Mouse (Mus musculus) hindlimb bud, embryonic 11.5 days (tissue): Measurements from ENCODE around the gene Bin2.

Source experiments
- DNase-seq: peaks from one replicate; pipeline ENCODE4 v3.0.0-alpha.2; 2012; ENCODE audit warnings: low read depth, low spot score; ENCODE audit errors: extremely low spot score

The Bin2 gene

GRCm38 (mm10) chr15:100651610-100652009 lies 17.7 kb downstream of the Bin2 start:
- no peak for DNase-seq

GRCm38 (mm10) chr15:100650111-100650510 lies 19.2 kb downstream of the Bin2 start:
- no peak for DNase-seq

GRCm38 (mm10) chr15:100646161-100646560 lies 23.2 kb downstream of the Bin2 start:
- no peak for DNase-seq

GRCm38 (mm10) chr15:100642451-100642850 lies 26.9 kb downstream of the Bin2 start:
- DNase-seq: no peak

- no peak for DNase-seq
Observed at GRCm38 (mm10) chr15:100641226-100641810, 28.0 kb downstream of the Bin2 start.

- no peak for DNase-seq
Observed at GRCm38 (mm10) chr15:100639972-100640750, 29.2 kb downstream of the Bin2 start.

GRCm38 (mm10) chr15:100637661-100638060 lies 31.7 kb downstream of the Bin2 start:
- DNase-seq: no peak

GRCm38 (mm10) chr15:100636700-100637501 lies 32.5 kb downstream of the Bin2 start, which contains the start of gene Smagp:
Gene Smagp (minus strand): TSS chr15:100636940.
- no peak for DNase-seq

GRCm38 (mm10) chr15:100635851-100636645 lies 33.3 kb downstream of the Bin2 start:
- no peak for DNase-seq

- DNase-seq: no peak
Observed at GRCm38 (mm10) chr15:100635239-100635638, 34.1 kb downstream of the Bin2 start.

GRCm38 (mm10) chr15:100633341-100633740 lies 36.0 kb downstream of the Bin2 start:
- no peak for DNase-seq

- DNase-seq: no peak
Observed at GRCm38 (mm10) chr15:100632323-100632722, 37.0 kb downstream of the Bin2 start.

GRCm38 (mm10) chr15:100631454-100632170 lies 37.7 kb downstream of the Bin2 start:
- DNase-seq: no peak

- no peak for DNase-seq
Observed at GRCm38 (mm10) chr15:100630126-100630525, 39.2 kb downstream of the Bin2 start.

- DNase-seq: no peak
Observed at GRCm38 (mm10) chr15:100628797-100629196, 40.6 kb downstream of the Bin2 start.

GRCm38 (mm10) chr15:100627774-100628370 lies 41.5 kb downstream of the Bin2 start:
- DNase-seq: no peak

GRCm38 (mm10) chr15:100627287-100627686 lies 42.1 kb downstream of the Bin2 start:
- DNase-seq: no peak

- no peak for DNase-seq
Observed at GRCm38 (mm10) chr15:100624435-100624834, 44.9 kb downstream of the Bin2 start.

- DNase-seq: no peak
Observed at GRCm38 (mm10) chr15:100623754-100624153, 45.6 kb downstream of the Bin2 start.

GRCm38 (mm10) chr15:100622164-100622563 lies 47.2 kb downstream of the Bin2 start:
- no peak for DNase-seq
